Mouse (Mus musculus): ENCODE results near the gene Hist1h2bb.

- no peak for TF ChIP-seq UBTF (IDR thresholded peaks at IDR 0.05; ENCODE audit: borderline replicate concordance, insufficient read depth, low read depth, low read length)
- TF ChIP-seq EP300 (IDR thresholded peaks at IDR 0.05; ENCODE audit: low read depth in 1 of 2, low read length in 2 of 2): no peak
- TF ChIP-seq CTCF (IDR thresholded peaks at IDR 0.05 in 2 of 3, conservative IDR thresholded peaks at IDR 0.05 in 1 of 3; ENCODE audit: control insufficient read depth in 1 of 3, insufficient read depth in 1 of 3, low read depth in 2 of 3, low read length in 3 of 3, poor library complexity in 1 of 3, severe bottlenecking in 1 of 3): no peak
These were observed 21.3 kb upstream of the Hist1h2bb start for GRCm38 (mm10) chr13:23725213-23725612.

Data from MEL (cell line).